Mouse (Mus musculus) forebrain, embryonic 15.5 days (tissue): ENCODE data around the gene Uncx. TPM values are rescaled to one million over a fixed set of nuclear protein-coding genes. Genes with fewer than 3 reads are reported as not detected.
A peak's percentile ranks its signal among the peaks of the same experiment; 100 is the strongest.

Experiments used
- ATAC-seq: fragments of 200-750 bp; cut with Nextera tagmentation; replicated peaks from 2 replicates; pipeline ENCODE4 v1.8.0; 2017; ENCODE audit warnings: mild to moderate bottlenecking, moderate TSS enrichment, moderate library complexity
- H3K27ac ChIP-seq: fragments of 300-500 bp; sonication (generic); replicated peaks from 2 replicates; pipeline ENCODE4 v1.5.1; 2015; ENCODE audit warnings: mild to moderate bottlenecking, inconsistent platforms
- H3K27me3 ChIP-seq: fragments of 300-500 bp; sonication (generic); 2 replicates; pipeline ENCODE4 v1.6.1; 2015; ENCODE audit warnings: inconsistent platforms
- H3K36me3 ChIP-seq: fragments of 300-500 bp; sonication (generic); 2 replicates; pipeline ENCODE4 v1.6.1; 2015; ENCODE audit warnings: mild to moderate bottlenecking, inconsistent platforms
- H3K4me1 ChIP-seq: fragments of 300-500 bp; sonication (generic); 2 replicates; pipeline ENCODE4 v1.6.1; 2015; ENCODE audit warnings: inconsistent platforms
- H3K4me2 ChIP-seq: fragments of 300-500 bp; sonication (generic); replicated peaks from 2 replicates; pipeline ENCODE4 v1.6.1; 2015; ENCODE audit warnings: mild to moderate bottlenecking, inconsistent platforms
- H3K4me3 ChIP-seq: fragments of 300-500 bp; sonication (generic); 2 replicates; pipeline ENCODE4 v1.5.1; 2015; ENCODE audit warnings: mild to moderate bottlenecking, inconsistent platforms
- H3K9ac ChIP-seq: fragments of 300-500 bp; sonication (generic); replicated peaks from 2 replicates; pipeline ENCODE4 v1.6.1; 2015; ENCODE audit warnings: mild to moderate bottlenecking, inconsistent platforms
- H3K9me3 ChIP-seq: fragments of 300-500 bp; sonication (generic); 2 replicates; pipeline ENCODE4 v1.6.1; 2016; ENCODE audit warnings: inconsistent platforms
- WGBS: fragments of 180-500 bp; shearing (Covaris S2); methylation state at CpG from one replicate; pipeline ENCODE4 v1.1.7; 2015; ENCODE audit warnings: mixed read lengths; 5-methylcytosine and 5-hydroxymethylcytosine counted together
- polyA plus RNA-seq: library from polyadenylated mRNA; unstranded; fragments of >200 nt; fragmentation: Nextera tagmentation; extraction: Ambion mirVana; gene quantifications from 2 replicates; pipeline ENCODE4 v1.2.1, GENCODE M21; 2015

The Uncx gene
- 4.2 and 4.8 TPM in 2 replicates for polyA plus RNA-seq

DNA sequence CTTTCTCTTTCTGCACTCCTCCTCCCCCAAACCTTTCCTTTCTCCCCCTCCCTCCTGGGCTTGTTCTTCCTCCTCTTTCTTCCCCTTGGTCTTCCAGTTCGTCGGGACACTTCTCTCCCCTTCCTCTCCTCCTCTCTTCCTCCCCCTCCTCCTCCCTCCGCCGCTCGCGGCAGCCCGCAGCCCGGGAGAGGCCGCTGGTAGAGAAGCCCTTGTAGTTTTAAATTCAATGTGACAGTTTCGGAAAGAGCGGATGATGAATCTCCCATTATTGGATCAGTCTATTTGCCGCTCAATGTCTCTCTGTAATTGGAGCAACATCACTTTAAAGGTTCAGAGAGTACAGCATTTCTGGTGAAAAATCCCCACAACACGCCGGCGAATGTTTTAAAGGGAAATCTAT is at the start of gene Uncx:
Gene Uncx, plus strand, starts transcription at position 281 of the 400 bp plus-strand sequence.
- Histone ChIP-seq H3K4me2 (peak within 1 kb of the TSS; percentile 40), H3K4me1 (peaks cover 41% of the 10 kb centered on the region), H3K9ac (no peak within 1 kb of the TSS), H3K27me3 (peaks cover 86% of the 10 kb centered on the region), H3K36me3 (no peaks in the 10 kb centered on the region), H3K9me3 (no peaks in the 10 kb centered on the region), H3K27ac (no peak within 1 kb of the TSS), H3K4me3 (peak within 1 kb of the TSS; percentile 30)
- under 1% methylated on average over 15 of the region's 15 CpGs for WGBS
- no peak for ATAC-seq

DNA sequence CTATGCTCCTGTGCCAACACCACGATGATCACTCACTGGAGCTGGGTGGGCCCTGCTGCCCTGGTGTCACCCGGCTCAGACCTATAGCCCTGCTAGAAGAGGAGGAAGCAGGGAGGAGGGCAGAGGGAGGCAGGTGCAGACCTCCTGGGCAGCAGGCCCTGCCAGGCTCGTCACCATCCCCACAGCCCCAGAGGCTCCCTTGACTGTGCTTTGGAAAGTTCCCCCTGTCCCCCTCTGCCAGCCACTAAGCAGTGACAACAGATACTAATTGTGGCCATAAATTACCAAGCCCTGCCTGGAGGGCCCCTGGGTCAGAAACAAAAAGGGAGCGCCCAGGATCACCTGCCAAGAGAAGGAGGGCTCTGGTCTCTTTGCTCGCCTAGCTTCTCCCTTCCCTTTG is 49.6 kb upstream of the Uncx start:
- no peaks in the 10 kb centered on the region for H3K9me3 ChIP-seq
- H3K4me1 ChIP-seq = no peaks in the 10 kb centered on the region
- H3K27ac ChIP-seq = no peak overlapping the region
- H3K4me3 ChIP-seq = no peak overlapping the region
- no peak overlapping the region for H3K4me2 ChIP-seq
- 54% methylated on average over 5 of the region's 5 CpGs for WGBS
- no peaks in the 10 kb centered on the region for H3K36me3 ChIP-seq
- no peak for ATAC-seq
- H3K27me3 ChIP-seq = no peaks in the 10 kb centered on the region
- H3K9ac ChIP-seq = no peak overlapping the region

DNA sequence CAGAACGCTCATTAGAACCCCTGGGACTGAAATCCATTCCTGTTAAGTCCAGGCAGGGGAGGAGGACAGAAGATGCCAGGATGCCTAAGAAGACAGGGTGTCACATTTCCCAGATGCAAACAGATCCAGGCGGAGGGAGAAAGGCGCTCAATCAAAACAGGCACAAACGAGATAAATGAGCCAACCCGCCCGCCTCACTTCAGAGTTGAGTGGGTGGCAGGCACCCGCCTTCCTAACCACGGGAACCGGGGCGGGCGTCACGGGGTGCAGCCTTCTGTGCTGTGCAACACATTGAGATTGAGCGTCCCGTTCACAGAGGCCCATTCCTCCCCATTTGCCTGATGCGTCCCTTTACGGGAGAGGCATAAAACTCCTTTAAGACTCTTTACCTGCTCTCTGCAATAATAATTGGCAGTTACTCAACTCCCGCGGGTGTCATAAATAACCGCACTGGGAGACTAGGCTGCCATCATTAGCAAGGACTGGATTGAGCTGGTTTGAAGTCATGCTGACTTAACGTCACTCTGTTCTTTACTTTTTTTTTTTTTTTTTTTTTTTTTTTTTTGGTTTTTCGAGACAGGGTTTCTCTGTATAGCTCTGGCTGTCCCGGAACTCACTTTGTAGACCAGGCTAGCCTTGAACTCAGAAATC is 48.1 kb upstream of the Uncx start:
- H3K4me3 ChIP-seq = no peak overlapping the region
- H3K27me3 ChIP-seq = no peaks in the 10 kb centered on the region
- H3K4me1 ChIP-seq = no peaks in the 10 kb centered on the region
- H3K9me3 ChIP-seq = no peaks in the 10 kb centered on the region
- H3K36me3 ChIP-seq = no peaks in the 10 kb centered on the region
- no peak overlapping the region for H3K4me2 ChIP-seq
- ATAC-seq = no peak
- H3K9ac ChIP-seq = no peak overlapping the region
- H3K27ac ChIP-seq = no peak overlapping the region
- WGBS = 66% methylated on average over 22 of the region's 22 CpGs

DNA sequence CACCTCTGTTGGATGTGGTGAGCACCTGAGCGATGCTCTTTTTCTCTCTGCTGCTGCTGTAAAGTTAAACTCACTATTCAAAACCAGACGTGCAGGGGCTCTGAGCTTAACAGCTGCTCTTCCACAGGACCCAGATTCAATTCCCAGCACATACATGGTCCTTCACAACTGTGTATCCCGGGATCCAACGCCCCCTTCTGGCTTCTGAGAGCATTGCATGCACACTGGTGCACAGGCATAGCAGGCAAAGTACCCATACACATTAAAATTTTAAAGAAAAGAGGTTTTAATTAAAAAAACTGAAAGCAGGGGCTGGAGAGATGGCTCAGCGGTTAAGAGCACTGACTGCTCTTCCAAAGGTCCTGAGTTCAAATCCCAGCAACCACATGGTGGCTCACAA is 46.4 kb upstream of the Uncx start:
- Histone ChIP-seq H3K27me3 (no peaks in the 10 kb centered on the region), H3K4me2 (no peak overlapping the region), H3K27ac (no peak overlapping the region), H3K36me3 (no peaks in the 10 kb centered on the region), H3K4me1 (no peaks in the 10 kb centered on the region), H3K9ac (no peak overlapping the region), H3K9me3 (no peaks in the 10 kb centered on the region), H3K4me3 (no peak overlapping the region)
- WGBS = 53% methylated on average over 5 of the region's 5 CpGs
- no peak for ATAC-seq

DNA sequence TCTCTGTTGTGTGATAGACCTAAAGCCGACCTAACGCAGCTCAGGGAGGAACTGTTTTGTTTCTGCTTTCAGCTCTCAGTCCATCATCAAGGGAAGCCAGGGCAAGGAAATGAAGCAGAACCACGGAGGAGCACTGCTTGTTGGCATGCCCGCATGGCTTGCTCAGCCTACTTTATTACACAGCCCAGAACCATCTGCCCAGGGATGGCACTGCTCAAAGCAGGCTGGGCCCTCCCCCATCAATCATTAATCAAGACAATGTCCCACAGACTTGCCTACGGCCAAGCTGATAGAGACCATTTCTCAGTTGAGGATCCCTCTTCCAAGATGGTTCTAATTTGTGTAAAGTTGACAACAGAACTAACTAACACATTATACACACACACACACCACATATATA is 44.5 kb upstream of the Uncx start:
- H3K27me3 ChIP-seq = no peaks in the 10 kb centered on the region
- H3K9me3 ChIP-seq = no peaks in the 10 kb centered on the region
- no peak overlapping the region for H3K27ac ChIP-seq
- H3K4me1 ChIP-seq = no peaks in the 10 kb centered on the region
- 69% methylated on average over 5 of the region's 5 CpGs for WGBS
- no peaks in the 10 kb centered on the region for H3K36me3 ChIP-seq
- no peak overlapping the region for H3K4me3 ChIP-seq
- ATAC-seq = no peak
- no peak overlapping the region for H3K9ac ChIP-seq
- no peak overlapping the region for H3K4me2 ChIP-seq

DNA sequence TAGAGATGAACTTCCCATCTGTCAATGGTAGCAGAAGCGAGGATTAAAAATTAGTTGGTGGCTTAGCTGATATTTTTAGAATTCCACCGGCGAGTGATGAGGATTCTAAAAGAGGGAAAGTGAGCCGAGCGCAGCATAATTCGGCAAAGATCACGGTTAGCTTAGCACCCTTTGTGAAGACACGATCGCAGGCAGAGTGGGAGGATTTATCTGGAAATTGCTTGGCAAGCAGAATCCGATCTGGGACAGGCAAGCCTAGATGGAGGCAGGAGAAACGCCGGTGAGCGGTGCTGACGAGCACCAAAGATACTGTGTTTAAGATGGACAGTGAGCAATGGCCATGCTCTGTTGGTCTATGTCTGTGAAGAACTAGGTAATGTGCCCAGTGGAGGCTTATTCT is 41.0 kb upstream of the Uncx start:
- ATAC-seq = no peak
- H3K36me3 ChIP-seq = no peaks in the 10 kb centered on the region
- no peaks in the 10 kb centered on the region for H3K4me1 ChIP-seq
- H3K9me3 ChIP-seq = no peaks in the 10 kb centered on the region
- H3K9ac ChIP-seq = no peak overlapping the region
- H3K4me2 ChIP-seq = no peak overlapping the region
- H3K27me3 ChIP-seq = peaks cover 14% of the 10 kb centered on the region
- H3K4me3 ChIP-seq = no peak overlapping the region
- 81% methylated on average over 14 of the region's 14 CpGs for WGBS
- no peak overlapping the region for H3K27ac ChIP-seq

DNA sequence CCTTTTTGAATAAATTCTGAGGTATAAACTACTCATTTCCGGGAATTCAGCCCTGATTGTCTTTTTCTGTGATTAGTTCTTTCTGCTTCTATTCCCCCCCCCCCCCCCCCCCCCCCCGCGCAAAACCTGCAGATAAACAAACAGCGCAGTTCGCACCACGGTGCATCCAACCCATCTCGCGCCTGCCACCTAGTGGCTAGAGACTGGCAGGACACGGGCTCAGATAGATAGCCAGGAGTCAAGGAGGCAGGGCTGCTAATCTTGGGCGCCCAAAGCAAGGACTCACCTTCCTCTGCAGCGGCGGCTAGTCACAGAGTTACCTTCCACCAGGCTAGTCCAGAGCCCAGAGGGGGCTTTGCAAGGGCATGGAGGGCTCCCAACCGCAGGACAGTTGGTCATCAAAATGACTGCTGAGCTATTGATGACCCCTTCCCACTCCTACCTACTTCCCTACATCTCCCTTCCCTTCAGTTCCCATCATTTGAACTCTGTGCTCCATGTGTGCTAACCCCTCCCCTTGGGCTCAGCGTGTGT is 38.2 kb upstream of the Uncx start:
- Histone ChIP-seq H3K27ac (no peak overlapping the region), H3K27me3 (peaks cover 29% of the 10 kb centered on the region), H3K36me3 (no peaks in the 10 kb centered on the region), H3K4me2 (no peak overlapping the region), H3K4me3 (no peak overlapping the region), H3K9me3 (no peaks in the 10 kb centered on the region), H3K4me1 (no peaks in the 10 kb centered on the region), H3K9ac (no peak overlapping the region)
- ATAC-seq = no peak
- 3% methylated on average over 13 of the region's 14 CpGs for WGBS

DNA sequence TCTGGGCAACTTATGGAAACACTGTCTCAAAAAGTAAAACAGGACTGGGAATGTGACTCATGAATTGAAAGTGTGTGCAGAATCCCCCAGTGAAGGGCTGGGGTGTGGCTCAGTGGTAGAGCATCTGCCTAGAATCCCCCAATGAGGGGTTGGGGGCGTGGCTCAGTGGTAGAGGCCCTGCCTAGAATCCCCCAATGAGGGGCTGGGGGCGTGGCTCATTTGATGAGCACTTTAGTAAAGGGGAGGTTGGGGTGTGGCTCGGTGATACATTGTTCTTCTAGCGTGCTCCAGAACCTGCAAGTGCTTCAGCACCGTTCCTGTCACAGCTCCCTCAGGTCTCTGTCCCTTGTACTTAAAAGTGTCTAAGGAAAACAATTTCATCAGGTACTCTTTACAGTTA is 37.1 kb upstream of the Uncx start:
- Histone ChIP-seq H3K36me3 (no peaks in the 10 kb centered on the region), H3K4me2 (no peak overlapping the region), H3K4me1 (no peaks in the 10 kb centered on the region), H3K4me3 (no peak overlapping the region), H3K9me3 (no peaks in the 10 kb centered on the region), H3K27me3 (peaks cover 40% of the 10 kb centered on the region), H3K27ac (no peak overlapping the region), H3K9ac (no peak overlapping the region)
- WGBS = 16% methylated on average over 5 of the region's 5 CpGs
- no peak for ATAC-seq

DNA sequence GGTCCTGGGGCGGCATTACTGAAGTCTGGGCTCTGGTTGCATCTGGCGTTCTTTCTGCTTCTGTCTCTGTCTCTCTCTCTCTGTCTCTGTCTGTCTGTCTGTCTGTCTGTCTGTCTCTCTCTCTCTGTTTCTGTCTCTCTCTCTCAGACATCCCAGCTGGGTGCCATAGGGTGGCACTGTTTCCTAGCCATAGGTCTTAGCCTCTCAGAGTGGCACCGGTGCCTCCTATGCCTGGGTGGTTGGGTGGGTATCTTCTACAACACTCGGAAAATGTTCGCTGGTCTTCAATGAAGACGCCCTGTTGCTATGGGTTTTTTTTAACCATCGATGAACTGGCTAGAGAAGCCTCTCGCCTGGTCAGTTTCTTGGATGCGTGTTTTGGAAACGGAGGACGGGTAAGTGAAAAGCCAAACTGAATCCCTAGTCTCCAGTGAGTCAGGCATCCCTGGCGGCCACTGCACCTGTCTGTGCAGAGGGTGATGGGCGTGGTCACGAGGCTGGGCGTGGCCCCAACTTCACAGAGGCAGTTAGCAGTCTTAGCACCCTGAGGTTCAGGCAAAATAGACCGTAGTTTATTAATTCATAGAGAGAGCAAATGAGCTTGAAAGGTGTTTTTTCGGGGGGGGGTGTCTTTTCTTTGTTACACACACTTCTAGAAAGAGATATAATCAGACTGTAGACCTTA is 32.5 kb upstream of the Uncx start:
- no peak overlapping the region for H3K27ac ChIP-seq
- no peaks in the 10 kb centered on the region for H3K36me3 ChIP-seq
- H3K4me3 ChIP-seq = no peak overlapping the region
- H3K27me3 ChIP-seq = peaks cover 35% of the 10 kb centered on the region
- H3K9ac ChIP-seq = no peak overlapping the region
- no peaks in the 10 kb centered on the region for H3K9me3 ChIP-seq
- ATAC-seq = no peak
- WGBS = 12% methylated on average over 17 of the region's 17 CpGs
- H3K4me1 ChIP-seq = no peaks in the 10 kb centered on the region
- no peak overlapping the region for H3K4me2 ChIP-seq

DNA sequence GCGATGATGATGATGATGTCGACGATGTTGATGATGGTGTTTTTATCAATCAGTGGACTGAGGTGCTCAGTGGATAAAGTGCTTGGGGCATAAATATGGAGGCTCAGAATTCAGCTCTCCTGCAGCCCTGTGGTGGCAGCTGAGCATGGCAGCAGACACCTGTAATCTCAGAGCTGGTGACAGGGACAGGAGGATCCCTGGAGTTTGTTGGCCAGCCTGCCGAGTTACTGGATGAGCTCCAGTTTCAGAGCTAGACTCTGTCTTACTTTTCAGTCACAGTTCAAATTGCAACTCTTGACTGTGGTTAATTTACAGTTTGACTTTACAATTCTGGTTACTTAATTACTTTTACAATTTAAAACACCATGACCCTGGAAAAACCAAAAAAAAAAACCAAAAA is 31.1 kb upstream of the Uncx start:
- H3K4me1 ChIP-seq = peaks cover 12% of the 10 kb centered on the region
- H3K27ac ChIP-seq = no peak overlapping the region
- no peaks in the 10 kb centered on the region for H3K9me3 ChIP-seq
- no peak overlapping the region for H3K9ac ChIP-seq
- no peak overlapping the region for H3K4me3 ChIP-seq
- peaks cover 30% of the 10 kb centered on the region for H3K27me3 ChIP-seq
- no peaks in the 10 kb centered on the region for H3K36me3 ChIP-seq
- H3K4me2 ChIP-seq = no peak overlapping the region
- 93% methylated on average over 4 of the region's 4 CpGs for WGBS
- ATAC-seq = no peak

DNA sequence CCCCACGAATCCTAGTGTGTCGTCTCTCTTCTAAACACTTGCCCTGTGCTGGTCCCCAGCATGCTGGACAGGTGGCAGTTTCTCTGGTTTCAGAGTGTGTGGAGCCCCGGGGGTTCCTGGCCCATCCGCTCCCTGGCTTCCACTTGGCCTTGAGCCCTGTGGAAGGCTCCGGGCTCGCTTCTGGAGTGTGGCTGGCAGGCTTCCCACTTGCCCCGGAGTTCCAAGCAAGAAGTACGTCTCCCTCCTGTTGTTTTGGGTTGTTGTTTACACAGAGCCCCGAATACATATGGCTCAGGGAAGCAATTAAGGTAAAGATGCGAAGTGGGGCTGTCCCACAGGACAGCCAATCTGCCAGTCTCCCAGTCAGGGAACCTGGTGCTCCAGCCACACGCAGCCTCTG is 27.0 kb upstream of the Uncx start:
- ATAC-seq = peak; percentile 75
- WGBS = 12% methylated on average over 11 of the region's 11 CpGs
- H3K4me1 ChIP-seq = peaks cover 16% of the 10 kb centered on the region
- H3K4me2 ChIP-seq = no peak overlapping the region
- H3K27ac ChIP-seq = no peak overlapping the region
- no peaks in the 10 kb centered on the region for H3K9me3 ChIP-seq
- H3K9ac ChIP-seq = no peak overlapping the region
- H3K36me3 ChIP-seq = no peaks in the 10 kb centered on the region
- H3K4me3 ChIP-seq = no peak overlapping the region
- H3K27me3 ChIP-seq = peaks cover 11% of the 10 kb centered on the region

DNA sequence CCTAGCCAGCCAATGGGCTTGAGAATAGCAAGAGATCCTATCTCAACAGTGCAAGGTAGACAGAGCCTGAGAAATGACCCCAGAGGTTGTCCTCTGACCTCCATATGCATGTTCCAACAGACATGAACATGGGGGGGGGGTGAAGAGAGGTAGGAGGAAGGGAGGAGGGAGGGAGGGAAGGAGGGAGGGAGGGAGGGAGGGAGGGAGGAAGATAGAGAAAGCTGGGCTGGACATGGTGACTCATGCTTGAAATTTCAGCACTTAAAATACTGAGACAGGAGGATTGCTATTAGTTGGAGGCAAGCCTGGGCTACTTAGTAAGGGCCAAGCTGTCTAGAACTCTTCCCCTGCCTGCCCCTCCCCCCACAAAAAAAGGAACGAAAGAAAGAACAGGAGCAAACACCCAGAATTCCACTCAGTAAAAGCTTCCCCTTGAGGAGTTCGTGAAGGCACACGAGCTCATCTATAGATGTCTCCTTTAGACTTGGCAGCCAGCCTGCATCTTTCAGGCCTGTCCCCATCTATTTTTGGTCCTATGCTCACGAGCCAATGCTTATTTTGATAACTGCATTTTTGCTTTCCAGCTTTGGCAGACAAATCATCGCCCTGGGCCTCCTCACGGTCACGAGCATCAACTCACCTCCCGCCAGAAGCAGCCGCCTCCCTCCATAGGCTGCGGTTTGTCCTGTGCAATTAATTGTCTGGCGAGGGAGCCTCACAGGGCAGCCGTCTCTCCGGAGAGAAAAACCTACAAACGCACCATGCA is 23.0 kb upstream of the Uncx start:
- H3K36me3 ChIP-seq = no peaks in the 10 kb centered on the region

More for the DNA sequence above, 23.0 kb upstream of the Uncx start:
- 37% methylated on average over 14 of the region's 14 CpGs for WGBS
- ATAC-seq = no peak
- H3K27ac ChIP-seq = no peak overlapping the region
- no peaks in the 10 kb centered on the region for H3K9me3 ChIP-seq
- H3K9ac ChIP-seq = no peak overlapping the region; the same call in 1 of the 2 replicates
- H3K27me3 ChIP-seq = peaks cover 12% of the 10 kb centered on the region
- H3K4me1 ChIP-seq = peaks cover 16% of the 10 kb centered on the region
- no peak overlapping the region for H3K4me2 ChIP-seq
- H3K4me3 ChIP-seq = no peak overlapping the region
